Mouse (Mus musculus): ENCODE measurements around the gene Zfp706.

Gene Zfp706

GRCm38 (mm10) chr15:36960010-36960875, 47.3 kb downstream of the Zfp706 start:
- Histone ChIP-seq H3K4me3 (replicated peaks; ENCODE audit: low read length) (no peak overlapping the region), H3K4me1 (replicated peaks; ENCODE audit: low read depth, low read length) (peaks cover 32% of the 10 kb centered on the region), H3K9me3 (ENCODE audit: low read length) (peaks cover 22% of the 10 kb centered on the region), H3K36me3 (ENCODE audit: insufficient read depth, low read length) (no peaks in the 10 kb centered on the region), H3K27me3 (ENCODE audit: insufficient read depth, low read length) (peaks cover 1% of the 10 kb centered on the region)
- TF ChIP-seq POU5F1 (IDR thresholded peaks at IDR 0.05; ENCODE audit: borderline replicate concordance, low read length) (no peak), NANOG (IDR thresholded peaks at IDR 0.05; ENCODE audit: borderline replicate concordance, low read length) (no peak), CTCF (conservative IDR thresholded peaks at IDR 0.05; ENCODE audit: low read length) (no peak)

GRCm38 (mm10) chr15:36956221-36956620, 51.4 kb downstream of the Zfp706 start:
- Histone ChIP-seq H3K4me1 (replicated peaks; ENCODE audit: low read depth, low read length) (peaks cover 29% of the 10 kb centered on the region), H3K4me3 (replicated peaks; ENCODE audit: low read length) (no peak overlapping the region), H3K36me3 (ENCODE audit: insufficient read depth, low read length) (no peaks in the 10 kb centered on the region), H3K9me3 (ENCODE audit: low read length) (peaks cover 22% of the 10 kb centered on the region), H3K27me3 (ENCODE audit: insufficient read depth, low read length) (peaks cover 17% of the 10 kb centered on the region)
- no peak for TF ChIP-seq NANOG (IDR thresholded peaks at IDR 0.05; ENCODE audit: borderline replicate concordance, low read length)
- TF ChIP-seq POU5F1 (IDR thresholded peaks at IDR 0.05; ENCODE audit: borderline replicate concordance, low read length), result no peak
- no peak for TF ChIP-seq CTCF (conservative IDR thresholded peaks at IDR 0.05; ENCODE audit: low read length)

DNA sequence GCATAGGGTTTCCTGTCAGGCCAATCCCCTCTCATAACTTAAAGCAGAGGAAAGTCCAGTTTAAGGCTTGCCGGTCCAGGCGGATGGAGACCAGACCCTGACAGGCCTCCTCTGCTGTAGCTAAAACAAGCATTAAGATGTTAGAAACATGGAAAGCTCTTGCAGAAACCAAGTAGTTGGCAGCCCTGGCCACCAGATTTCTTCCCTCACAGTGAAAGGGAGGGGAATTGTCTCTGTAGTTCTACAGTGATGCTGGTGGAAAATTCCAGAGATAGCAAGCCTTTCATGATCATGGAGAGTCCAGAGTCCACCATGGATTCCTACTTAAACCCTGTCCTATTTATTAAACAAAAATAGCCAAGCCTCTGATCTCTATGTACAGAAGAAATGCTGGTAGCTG, 57.3 kb downstream of the Zfp706 start:
- Histone ChIP-seq H3K27me3 (ENCODE audit: insufficient read depth, low read length) (peaks cover 29% of the 10 kb centered on the region), H3K4me3 (replicated peaks; ENCODE audit: low read length) (no peak overlapping the region), H3K4me1 (replicated peaks; ENCODE audit: low read depth, low read length) (peaks cover 22% of the 10 kb centered on the region), H3K9me3 (ENCODE audit: low read length) (peaks cover 4% of the 10 kb centered on the region), H3K36me3 (ENCODE audit: insufficient read depth, low read length) (no peaks in the 10 kb centered on the region)
- TF ChIP-seq NANOG (IDR thresholded peaks at IDR 0.05; ENCODE audit: borderline replicate concordance, low read length) (no peak), POU5F1 (IDR thresholded peaks at IDR 0.05; ENCODE audit: borderline replicate concordance, low read length) (no peak), CTCF (conservative IDR thresholded peaks at IDR 0.05; ENCODE audit: low read length) (no peak)

DNA sequence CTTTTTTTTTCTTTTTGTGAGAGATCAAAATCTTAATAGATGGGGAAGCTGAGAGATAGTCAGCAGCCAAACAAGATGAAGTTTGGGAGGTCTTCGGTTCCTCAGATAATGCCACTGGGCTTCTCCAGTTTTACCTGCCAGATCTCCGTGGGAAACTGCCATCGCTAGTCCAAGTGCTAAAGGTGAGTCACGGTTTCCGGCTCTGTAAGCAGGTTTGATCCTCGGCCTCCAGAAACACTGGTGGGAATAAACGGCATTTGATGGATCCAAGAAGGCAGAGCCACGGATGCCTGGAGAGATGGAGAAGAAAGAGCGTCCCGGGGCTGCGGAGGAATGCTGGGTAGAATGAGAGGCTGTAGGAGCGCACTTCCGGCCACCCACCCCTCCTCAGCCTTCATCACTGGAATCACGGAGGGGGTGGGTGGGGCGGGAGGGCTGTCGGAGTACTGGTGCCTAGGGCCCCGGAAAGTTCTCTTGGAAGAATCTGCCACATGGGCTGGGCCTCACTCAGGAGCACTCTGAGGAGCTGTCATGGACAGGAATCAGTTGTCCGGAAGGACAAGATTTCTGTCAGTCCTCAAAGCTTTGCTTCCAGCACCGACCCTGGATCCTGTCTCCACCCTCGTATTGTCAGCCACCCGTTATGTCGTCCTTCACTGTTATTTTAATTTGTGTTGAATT, 58.6 kb downstream of the Zfp706 start:
- peaks cover 15% of the 10 kb centered on the region for H3K4me1 ChIP-seq (replicated peaks; ENCODE audit: low read depth, low read length)
- H3K4me3 ChIP-seq (replicated peaks; ENCODE audit: low read length), result no peak overlapping the region
- no peak for TF ChIP-seq CTCF (conservative IDR thresholded peaks at IDR 0.05; ENCODE audit: low read length)
- no peak for TF ChIP-seq POU5F1 (IDR thresholded peaks at IDR 0.05; ENCODE audit: borderline replicate concordance, low read length)
- TF ChIP-seq NANOG (IDR thresholded peaks at IDR 0.05; ENCODE audit: borderline replicate concordance, low read length), result no peak
- peaks cover 18% of the 10 kb centered on the region for H3K27me3 ChIP-seq (ENCODE audit: insufficient read depth, low read length)
- peaks cover 4% of the 10 kb centered on the region for H3K9me3 ChIP-seq (ENCODE audit: low read length)
- no peaks in the 10 kb centered on the region for H3K36me3 ChIP-seq (ENCODE audit: insufficient read depth, low read length)

Data from E14TG2a.4 (cell line).